Mouse (Mus musculus) thymus, adult 2 months (tissue): ENCODE measurements around the gene Islr2. TPM values are rescaled to one million over a fixed set of nuclear protein-coding genes. Genes with fewer than 3 reads are reported as not detected.

ENCODE experiments used
- DNase-seq: peaks from one replicate; pipeline ENCODE4 v3.0.0; 2021
- H3K27ac ChIP-seq: fragments of 200-500 bp; 2 replicates; pipeline ENCODE4 v1.5.1; 2012; ENCODE audit warnings: low read length, control low read depth; ENCODE audit not compliant: control insufficient read depth, insufficient read depth
- H3K27me3 ChIP-seq: fragments of 200-500 bp; 2 replicates; pipeline ENCODE4 v1.6.1; 2012; ENCODE audit warnings: mild to moderate bottlenecking, low read length, moderate library complexity, mixed read lengths; ENCODE audit not compliant: control insufficient read depth, insufficient read depth
- H3K36me3 ChIP-seq: fragments of 200-500 bp; 2 replicates; pipeline ENCODE4 v1.6.1; 2012; ENCODE audit warnings: mild to moderate bottlenecking, low read length, moderate library complexity; ENCODE audit not compliant: control insufficient read depth, insufficient read depth
- H3K4me1 ChIP-seq: fragments of 200-500 bp; replicated peaks from 2 replicates; pipeline ENCODE4 v1.6.1; 2012; ENCODE audit warnings: low read length; ENCODE audit not compliant: control insufficient read depth, insufficient read depth
- H3K4me3 ChIP-seq: fragments of 200-500 bp; 2 replicates; pipeline ENCODE4 v1.5.1; 2012; ENCODE audit warnings: mild to moderate bottlenecking, low read length, control low read depth, moderate library complexity; ENCODE audit not compliant: control insufficient read depth, insufficient read depth
- CTCF ChIP-seq: fragments of 200-500 bp; IDR thresholded peaks from 2 replicates; pipeline ENCODE4 v1.5.1; 2012; ENCODE audit warnings: mild to moderate bottlenecking, control low read depth, low read length, moderate library complexity, borderline replicate concordance; ENCODE audit not compliant: control insufficient read depth, poor library complexity, insufficient read depth; ENCODE audit errors: extremely low read depth
- POLR2A ChIP-seq: fragments of 200-500 bp; IDR thresholded peaks from 2 replicates; pipeline ENCODE4 v1.6.1; 2012; ENCODE audit warnings: mild to moderate bottlenecking, low read length, control low read depth, moderate library complexity; ENCODE audit not compliant: control insufficient read depth, poor library complexity, insufficient read depth; ENCODE audit errors: extremely low read depth
- WGBS: fragments of 180-500 bp; shearing (Covaris S2); methylation state at CpG from one replicate; pipeline ENCODE4 v1.1.7; 2018; 5-methylcytosine and 5-hydroxymethylcytosine counted together
- polyA plus RNA-seq: library from polyadenylated mRNA; depleted of rRNA; stranded (reverse); fragments of >200 nt; gene quantifications from 2 replicates; pipeline ENCODE4 v1.2.3, GENCODE M21; 2012

Islr2 gene
- polyA plus RNA-seq, 1 experiment, result 0.50 TPM

DNA sequence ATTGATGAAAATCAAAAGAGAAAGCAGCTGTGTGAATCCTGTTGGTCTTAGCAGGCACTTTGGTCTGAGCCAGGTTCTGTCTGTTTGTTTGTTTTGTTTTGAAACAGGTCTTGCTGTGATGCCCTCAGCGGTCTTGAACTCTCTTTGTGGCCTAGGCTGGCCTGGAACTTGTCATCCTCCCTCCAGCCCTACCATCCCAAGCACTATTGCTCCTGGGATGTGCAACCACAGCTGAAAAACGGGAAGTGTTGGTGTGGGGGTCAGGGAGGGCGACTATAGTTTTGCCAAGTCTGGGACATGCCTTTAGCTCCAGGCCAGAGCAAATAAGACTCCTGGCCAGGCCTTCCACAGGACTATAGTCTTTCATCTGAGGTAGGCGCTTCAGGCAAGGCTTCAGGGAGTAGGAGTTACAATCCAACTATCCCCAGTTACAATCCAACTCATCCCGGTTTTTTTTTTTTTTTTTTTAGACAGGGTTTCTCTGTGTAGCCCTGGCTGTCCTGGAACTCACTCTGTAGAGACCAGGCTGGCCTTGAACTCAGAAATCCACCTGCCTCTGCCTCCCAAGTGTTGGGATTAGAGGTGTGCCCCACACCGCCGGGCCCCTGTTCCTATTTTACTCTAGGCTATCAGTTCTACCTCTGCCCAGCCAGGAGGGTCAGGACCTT lies 44.8 kb upstream of the Islr2 start:
- TF ChIP-seq POLR2A (no peak), CTCF (no peak)
- no peaks in the 10 kb centered on the region for H3K27me3 ChIP-seq
- WGBS, result 7% methylated on average over 7 of the region's 7 CpGs

DNA sequence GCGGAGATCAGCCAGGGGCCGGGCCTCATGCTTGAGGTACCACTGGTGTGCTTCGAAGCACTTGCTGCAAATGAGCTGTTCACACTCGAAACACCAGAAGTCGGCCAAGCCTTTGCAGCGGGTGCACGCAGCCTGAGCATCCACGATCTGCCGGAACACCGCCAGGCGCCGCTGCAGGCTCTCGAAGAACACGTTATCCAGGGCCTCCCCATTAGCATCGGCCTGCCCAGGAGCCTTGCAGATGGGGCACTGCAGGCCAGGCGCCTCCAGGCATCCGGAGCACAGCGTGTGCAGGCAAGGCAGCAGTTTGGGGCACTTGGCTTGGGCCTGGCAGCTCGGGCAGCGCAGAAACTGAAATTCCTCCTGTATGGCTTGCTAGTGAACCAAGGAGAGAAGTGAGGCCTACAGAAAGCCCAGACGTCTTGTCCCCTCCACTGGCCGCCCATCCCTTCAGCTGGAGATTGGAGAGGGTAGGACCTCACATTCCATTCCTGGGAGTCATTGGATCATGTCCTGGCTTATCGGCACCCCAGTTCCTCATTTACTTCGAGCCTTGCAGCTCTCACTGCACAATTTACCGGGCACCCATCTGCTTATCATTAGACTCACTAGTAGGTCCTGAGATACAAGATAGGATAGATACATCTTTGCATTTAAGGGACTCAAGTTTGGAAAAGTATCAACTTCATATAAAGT lies 43.1 kb upstream of the Islr2 start:
- WGBS, result 8% methylated on average over 25 of the region's 25 CpGs
- H3K27me3 ChIP-seq, result no peaks in the 10 kb centered on the region
- peak; percentile 87 for DNase-seq

More for the DNA sequence above, 44.8 kb upstream of the Islr2 start:
- Histone ChIP-seq H3K4me3 (peak overlapping the region; percentile 96), H3K27ac (peak overlapping the region; percentile 94), H3K36me3 (no peaks in the 10 kb centered on the region), H3K4me1 (peaks cover 20% of the 10 kb centered on the region)
- DNase-seq, result no peak

GRCm38 (mm10) chr9:58246083-58246591 lies 42.0 kb upstream of the Islr2 start:
- TF ChIP-seq CTCF, result no peak
- TF ChIP-seq POLR2A, result no peak

More for the DNA sequence above, 43.1 kb upstream of the Islr2 start:
- Histone ChIP-seq H3K36me3 (no peaks in the 10 kb centered on the region), H3K4me1 (peaks cover 25% of the 10 kb centered on the region), H3K4me3 (peak overlapping the region; percentile 34), H3K27ac (no peak overlapping the region)
- TF ChIP-seq POLR2A (0 out of 2 replicates have a peak, but pooled peaks have one; percentile 35), CTCF (peak; percentile 90)

DNA sequence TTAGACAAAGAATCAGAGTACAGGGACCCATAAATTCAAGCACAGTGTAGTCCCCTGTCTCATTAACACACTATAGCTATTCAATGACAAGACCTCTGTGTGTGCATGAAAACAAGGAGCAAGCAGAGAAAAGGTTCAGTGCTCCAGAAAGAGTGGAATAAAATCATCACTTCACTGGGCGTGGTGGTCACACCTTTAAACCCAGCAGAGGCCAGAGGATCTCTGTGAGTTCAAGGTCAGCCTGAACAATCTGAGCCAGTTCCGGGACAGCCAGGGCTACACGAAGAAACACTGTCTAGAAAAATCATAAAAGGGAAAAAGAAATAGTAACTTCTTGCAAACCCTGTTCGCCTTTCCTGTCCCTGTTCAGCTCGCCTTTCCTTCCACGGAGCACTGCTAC lies 39.6 kb upstream of the Islr2 start:
- peaks cover 30% of the 10 kb centered on the region for H3K4me1 ChIP-seq

More at GRCm38 (mm10) chr9:58246083-58246591, 42.0 kb upstream of the Islr2 start:
- DNase-seq, result no peak
- Histone ChIP-seq H3K4me1 (peaks cover 32% of the 10 kb centered on the region), H3K36me3 (no peaks in the 10 kb centered on the region), H3K27ac (no peak overlapping the region), H3K4me3 (no peak overlapping the region), H3K27me3 (no peaks in the 10 kb centered on the region)
- 9% methylated on average over 4 of the region's 4 CpGs for WGBS

GRCm38 (mm10) chr9:58242696-58243095 lies 38.6 kb upstream of the Islr2 start:
- H3K27me3 ChIP-seq, result no peaks in the 10 kb centered on the region
- no peaks in the 10 kb centered on the region for H3K36me3 ChIP-seq
- DNase-seq, result no peak
- WGBS, result 52% methylated on average over 5 of the region's 5 CpGs
- H3K27ac ChIP-seq, result no peak overlapping the region
- TF ChIP-seq POLR2A (no peak), CTCF (no peak)
- peaks cover 27% of the 10 kb centered on the region for H3K4me1 ChIP-seq
- no peak overlapping the region for H3K4me3 ChIP-seq

More for the DNA sequence above, 39.6 kb upstream of the Islr2 start:
- H3K27ac ChIP-seq, result no peak overlapping the region
- no peak for DNase-seq
- no peak for TF ChIP-seq CTCF
- TF ChIP-seq POLR2A, result no peak
- no peaks in the 10 kb centered on the region for H3K36me3 ChIP-seq
- WGBS, result 91% methylated on average over 6 of the region's 6 CpGs
- no peak overlapping the region for H3K4me3 ChIP-seq
- no peaks in the 10 kb centered on the region for H3K27me3 ChIP-seq

DNA sequence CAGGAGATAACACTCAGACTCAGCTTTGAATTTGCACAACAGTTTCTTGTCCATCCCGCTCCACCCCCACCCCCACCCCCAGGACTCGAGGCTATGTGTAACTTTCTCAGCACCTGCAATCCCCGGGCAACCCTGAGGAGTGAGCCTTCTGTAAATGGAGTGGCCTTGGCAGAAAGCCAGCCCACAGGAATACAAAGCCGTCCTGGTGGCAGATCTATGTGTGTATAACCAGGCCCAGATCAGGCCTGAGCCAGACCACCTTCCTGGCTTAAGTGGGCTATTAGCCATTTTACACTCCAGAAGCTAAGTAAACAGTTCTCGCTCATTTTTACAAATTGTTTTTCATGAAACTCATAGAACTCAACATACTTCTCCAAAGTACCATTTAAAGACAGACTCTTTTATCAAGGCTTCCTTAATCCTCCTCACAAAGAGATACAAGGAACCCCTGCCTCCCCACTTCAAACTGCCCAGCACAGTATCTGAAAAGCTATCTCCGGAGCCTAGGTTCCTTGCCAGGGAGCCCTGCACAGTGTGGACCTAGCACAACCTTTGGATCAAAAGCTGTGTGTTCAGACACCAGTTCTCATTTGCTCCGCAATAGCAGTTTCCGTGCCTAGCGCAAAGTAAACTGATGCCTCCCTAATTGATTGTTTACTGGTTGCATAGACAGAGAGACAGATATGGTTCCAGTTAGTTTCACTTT lies 37.8 kb upstream of the Islr2 start:
- H3K27ac ChIP-seq, result no peak overlapping the region
- WGBS, result 42% methylated on average over 9 of the region's 9 CpGs
- H3K4me1 ChIP-seq, result peaks cover 22% of the 10 kb centered on the region
- TF ChIP-seq CTCF, result no peak
- no peak for TF ChIP-seq POLR2A
- no peaks in the 10 kb centered on the region for H3K27me3 ChIP-seq
- H3K4me3 ChIP-seq, result no peak overlapping the region
- DNase-seq, result no peak
- no peaks in the 10 kb centered on the region for H3K36me3 ChIP-seq
